Mouse (Mus musculus): Measurements from ENCODE around the gene Kcnj15. TPM values are rescaled to one million over a fixed set of nuclear protein-coding genes. Genes with fewer than 3 reads are reported as not detected.

Kcnj15 gene
- polyA plus RNA-seq, 1 experiment = not detected

DNA sequence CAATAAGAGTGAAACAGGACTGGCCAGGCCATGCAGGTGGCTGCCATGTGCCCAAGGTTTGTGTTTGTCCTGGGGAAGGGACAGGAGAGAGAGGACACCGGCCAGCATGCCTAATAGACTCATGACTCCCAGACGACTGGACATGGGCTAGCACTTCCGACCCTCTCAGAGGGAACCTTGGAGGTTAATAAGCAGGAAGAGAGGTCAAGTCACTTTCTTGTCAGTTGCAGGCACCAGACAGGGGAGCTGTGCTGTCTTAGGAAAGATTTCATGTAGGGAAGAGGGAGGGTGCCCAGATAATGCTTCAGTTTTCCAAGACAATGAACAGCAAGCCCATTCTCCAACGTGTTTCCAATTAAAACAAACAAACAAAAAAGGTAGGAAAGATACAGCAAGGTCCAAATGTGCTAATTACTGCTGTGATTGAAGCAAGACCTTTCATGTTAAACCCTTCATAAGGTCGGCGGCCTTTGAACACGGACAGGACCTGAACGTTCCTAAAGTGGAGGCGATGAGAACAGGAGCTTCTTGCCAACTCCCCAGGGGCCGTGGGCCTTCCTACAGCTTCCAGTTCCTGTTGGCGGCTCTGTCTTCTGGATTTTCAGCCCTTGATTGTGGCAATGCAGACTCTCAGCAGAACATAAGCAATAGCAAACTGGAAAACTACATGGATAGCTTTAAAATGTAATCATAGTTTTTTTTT lies 10.3 kb downstream of the Kcnj15 start:
- Histone ChIP-seq H3K9me3 (no peaks in the 10 kb centered on the region), H3K36me3 (replicated peaks; ENCODE audit: low read length) (no peaks in the 10 kb centered on the region), H3K27me3 (replicated peaks) (peaks cover 8% of the 10 kb centered on the region), H3K4me3 (replicated peaks) (no peak overlapping the region), H3K4me1 (peaks cover 19% of the 10 kb centered on the region)
- TF ChIP-seq FLI1 (IDR thresholded peaks at IDR 0.05; ENCODE audit: low read length) (no peak), GATA1 (IDR thresholded peaks at IDR 0.05; ENCODE audit: borderline replicate concordance, low read length) (no peak)

DNA sequence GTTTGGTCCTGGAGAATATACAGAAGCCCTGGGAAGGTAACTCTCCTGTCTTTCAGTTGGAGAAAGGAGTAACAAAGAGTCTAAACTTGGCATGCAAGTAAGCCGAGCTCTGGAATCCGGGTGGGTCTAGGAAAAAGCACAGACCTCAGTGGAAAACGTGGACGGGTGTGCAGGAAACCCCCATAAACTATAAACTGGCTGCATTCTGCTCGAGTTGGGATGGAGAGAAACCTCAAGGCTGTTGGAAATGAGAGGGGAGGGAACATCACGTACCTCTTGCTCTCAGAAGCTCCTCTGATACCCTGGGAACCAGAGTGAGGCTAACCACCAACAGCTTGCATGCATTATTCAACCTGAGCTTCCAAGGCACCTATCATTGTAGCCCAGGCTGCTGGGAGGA lies 12.3 kb downstream of the Kcnj15 start:
- no peak overlapping the region for H3K4me3 ChIP-seq (replicated peaks)
- no peak for TF ChIP-seq GATA1 (IDR thresholded peaks at IDR 0.05; ENCODE audit: borderline replicate concordance, low read length)
- TF ChIP-seq FLI1 (IDR thresholded peaks at IDR 0.05; ENCODE audit: low read length) = no peak

DNA sequence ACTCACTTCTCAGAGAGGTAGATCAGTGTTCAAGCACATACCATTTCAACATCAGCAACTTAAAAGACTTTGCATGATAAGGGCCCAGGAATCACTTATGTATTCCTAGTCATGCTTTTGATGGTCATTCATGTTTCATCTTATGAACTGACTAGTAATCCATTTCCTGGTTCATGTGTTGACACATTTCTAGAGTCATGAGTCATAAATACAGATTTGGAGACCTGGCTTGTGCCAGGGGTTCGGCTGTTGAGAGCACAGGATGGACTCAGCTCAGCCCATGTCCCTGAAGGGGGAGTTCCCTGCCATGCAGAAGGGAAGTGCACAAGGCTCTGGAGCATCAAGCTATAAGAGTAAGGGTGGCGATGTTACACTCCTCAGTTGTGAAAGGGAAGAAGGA lies 15.7 kb downstream of the Kcnj15 start:
- H3K27me3 ChIP-seq (replicated peaks) = peaks cover 2% of the 10 kb centered on the region
- no peaks in the 10 kb centered on the region for H3K36me3 ChIP-seq (replicated peaks; ENCODE audit: low read length)
- no peaks in the 10 kb centered on the region for H3K9me3 ChIP-seq
- no peak overlapping the region for H3K4me3 ChIP-seq (replicated peaks)
- TF ChIP-seq FLI1 (IDR thresholded peaks at IDR 0.05; ENCODE audit: low read length) (no peak), GATA1 (IDR thresholded peaks at IDR 0.05; ENCODE audit: borderline replicate concordance, low read length) (no peak)
- peaks cover 57% of the 10 kb centered on the region for H3K4me1 ChIP-seq

More for the DNA sequence above, 12.3 kb downstream of the Kcnj15 start:
- H3K4me1 ChIP-seq = peaks cover 34% of the 10 kb centered on the region
- H3K27me3 ChIP-seq (replicated peaks) = peaks cover 6% of the 10 kb centered on the region
- H3K9me3 ChIP-seq = no peaks in the 10 kb centered on the region
- H3K36me3 ChIP-seq (replicated peaks; ENCODE audit: low read length) = no peaks in the 10 kb centered on the region

DNA sequence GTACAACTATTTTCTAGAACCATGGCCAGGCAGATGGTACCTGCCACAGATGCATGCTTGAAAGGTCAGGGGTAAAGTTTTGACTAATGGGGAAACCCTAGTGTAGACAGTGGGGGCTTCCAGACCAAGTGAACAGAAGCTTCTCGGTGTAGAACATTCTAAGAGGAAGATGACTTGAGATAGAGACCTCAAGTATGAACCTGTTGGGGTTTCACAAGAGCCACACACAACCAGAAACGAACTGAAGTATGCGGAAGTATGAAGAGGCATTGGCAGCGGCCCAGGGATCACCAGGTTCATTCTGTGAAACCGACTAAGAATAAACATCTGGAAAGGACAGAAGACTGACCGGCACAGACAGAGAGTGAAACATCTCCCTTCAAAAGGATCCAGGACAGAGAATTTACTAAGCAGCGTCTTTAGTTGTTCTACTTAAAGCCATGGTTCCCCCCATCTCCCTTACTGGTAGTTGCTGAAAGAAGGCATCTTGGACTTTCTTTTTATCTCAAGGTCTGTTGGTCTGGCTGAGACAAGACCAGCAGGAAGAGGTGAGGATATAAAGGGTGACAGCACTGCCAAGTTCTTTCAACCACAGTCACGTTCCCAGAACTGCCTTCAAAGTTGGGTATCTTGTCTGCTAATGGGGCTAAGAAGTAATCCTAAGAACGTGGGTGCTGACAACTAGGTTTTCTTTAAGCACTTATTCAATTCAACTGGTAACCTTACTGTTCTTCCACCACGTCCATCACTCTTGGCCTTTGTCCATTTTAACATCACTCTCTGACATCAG lies 18.6 kb downstream of the Kcnj15 start:
- TF ChIP-seq FLI1 (IDR thresholded peaks at IDR 0.05; ENCODE audit: low read length) (no peak), GATA1 (IDR thresholded peaks at IDR 0.05; ENCODE audit: borderline replicate concordance, low read length) (no peak)
- Histone ChIP-seq H3K27me3 (replicated peaks) (no peaks in the 10 kb centered on the region), H3K4me1 (peaks cover 72% of the 10 kb centered on the region)

DNA sequence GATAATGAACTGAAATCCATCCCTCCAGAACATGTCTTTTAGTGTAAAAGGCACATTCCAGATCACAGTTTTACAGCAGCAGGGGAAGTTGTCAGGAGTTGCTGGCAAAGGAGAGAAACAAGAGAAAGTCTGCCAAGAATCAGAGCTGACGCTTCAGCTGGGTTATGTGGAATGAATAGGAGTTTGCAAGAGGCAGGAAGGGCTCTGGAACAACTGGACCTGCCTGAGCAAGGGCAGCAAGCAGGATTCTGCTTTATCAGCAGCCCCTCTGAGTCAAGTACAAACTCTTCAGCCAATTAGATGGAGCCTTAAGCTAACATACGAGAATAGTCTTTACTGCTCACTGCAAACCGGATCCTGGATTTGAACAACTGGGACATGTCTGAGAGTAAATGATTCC lies 21.7 kb downstream of the Kcnj15 start:
- TF ChIP-seq FLI1 (IDR thresholded peaks at IDR 0.05; ENCODE audit: low read length) (no peak), GATA1 (IDR thresholded peaks at IDR 0.05; ENCODE audit: borderline replicate concordance, low read length) (no peak)
- no peaks in the 10 kb centered on the region for H3K9me3 ChIP-seq
- no peak overlapping the region for H3K4me3 ChIP-seq (replicated peaks)
- no peaks in the 10 kb centered on the region for H3K36me3 ChIP-seq (replicated peaks; ENCODE audit: low read length)
- no peaks in the 10 kb centered on the region for H3K27me3 ChIP-seq (replicated peaks)
- H3K4me1 ChIP-seq = peaks cover 94% of the 10 kb centered on the region

More for the DNA sequence above, 18.6 kb downstream of the Kcnj15 start:
- no peak overlapping the region for H3K4me3 ChIP-seq (replicated peaks)
- H3K9me3 ChIP-seq = no peaks in the 10 kb centered on the region
- no peaks in the 10 kb centered on the region for H3K36me3 ChIP-seq (replicated peaks; ENCODE audit: low read length)

DNA sequence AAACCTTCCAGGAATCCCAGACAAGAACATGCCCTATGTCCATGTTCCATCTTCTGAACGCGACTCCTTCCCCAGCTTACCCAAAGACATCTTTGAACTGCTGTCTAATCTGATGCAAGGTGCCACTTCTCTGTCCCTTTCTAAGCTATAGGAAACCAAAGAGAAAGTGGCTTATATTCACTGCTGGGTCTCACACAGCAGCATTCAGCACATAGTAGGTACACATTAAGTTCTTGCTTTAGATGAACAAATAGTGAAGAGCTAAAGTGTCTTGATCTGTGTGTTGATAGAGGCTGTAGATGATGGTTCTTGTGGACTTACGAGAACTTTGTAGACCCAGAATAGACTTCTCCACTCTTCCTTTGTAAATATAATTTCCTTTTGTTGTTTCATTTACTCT lies 23.0 kb downstream of the Kcnj15 start:
- TF ChIP-seq FLI1 (IDR thresholded peaks at IDR 0.05; ENCODE audit: low read length) = no peak
- Histone ChIP-seq H3K4me1 (peaks cover 97% of the 10 kb centered on the region), H3K9me3 (no peaks in the 10 kb centered on the region), H3K4me3 (replicated peaks) (no peak overlapping the region), H3K27me3 (replicated peaks) (no peaks in the 10 kb centered on the region), H3K36me3 (replicated peaks; ENCODE audit: low read length) (no peaks in the 10 kb centered on the region)

DNA sequence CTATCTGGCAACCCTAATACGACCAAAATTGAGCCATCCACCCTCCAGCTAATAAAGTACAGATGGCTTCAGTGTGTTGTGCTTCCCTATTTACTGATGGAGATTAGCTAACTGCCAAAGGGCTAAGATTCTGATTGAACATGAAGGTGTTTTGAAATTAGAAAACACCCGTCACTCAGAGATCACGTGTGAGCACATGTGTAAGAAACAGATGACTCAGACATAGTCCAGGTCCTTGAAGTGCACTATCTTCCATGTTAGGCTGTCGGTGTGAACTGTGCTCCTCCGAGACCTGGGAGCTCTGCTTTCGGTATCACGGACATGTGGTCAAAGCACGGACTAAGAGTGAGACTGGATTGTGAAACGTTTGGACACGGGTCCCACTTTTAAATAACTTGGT lies 26.0 kb downstream of the Kcnj15 start:
- no peaks in the 10 kb centered on the region for H3K9me3 ChIP-seq

DNA sequence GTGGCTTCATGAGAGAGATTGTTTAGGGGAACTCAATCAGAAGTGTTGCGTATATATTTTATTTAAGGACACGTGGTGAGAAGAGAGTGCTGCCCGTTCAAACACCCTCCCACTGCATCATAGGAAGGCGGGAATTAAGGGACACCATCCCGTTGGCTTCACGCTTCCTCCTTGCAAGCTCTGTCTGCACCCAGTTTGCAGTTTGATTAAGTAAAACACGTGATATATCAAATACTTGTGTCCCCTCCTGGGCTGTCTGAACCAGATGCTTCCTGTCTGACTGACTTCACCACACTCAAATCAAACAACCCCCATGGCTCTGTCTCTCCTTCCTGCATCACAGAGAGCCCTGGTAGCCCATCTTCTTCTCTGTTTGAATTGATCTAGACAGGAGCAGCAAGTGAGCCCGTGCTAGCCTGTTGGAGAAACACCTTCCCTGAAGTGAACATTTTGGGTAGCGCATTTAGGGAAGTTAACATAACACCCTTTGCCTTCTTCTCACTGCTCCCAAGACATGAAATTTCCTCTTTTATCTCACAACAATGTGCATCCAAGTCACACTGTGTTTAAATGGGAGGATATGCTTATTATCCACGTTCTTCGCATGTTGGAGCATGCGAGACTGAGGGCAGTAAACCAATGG lies 26.8 kb downstream of the Kcnj15 start:
- TF ChIP-seq GATA1 (IDR thresholded peaks at IDR 0.05; ENCODE audit: borderline replicate concordance, low read length) = no peak
- TF ChIP-seq FLI1 (IDR thresholded peaks at IDR 0.05; ENCODE audit: low read length) = no peak
- H3K4me3 ChIP-seq (replicated peaks) = peak overlapping the region; percentile 64
- no peaks in the 10 kb centered on the region for H3K9me3 ChIP-seq
- H3K27me3 ChIP-seq (replicated peaks) = no peaks in the 10 kb centered on the region
- no peaks in the 10 kb centered on the region for H3K36me3 ChIP-seq (replicated peaks; ENCODE audit: low read length)
- H3K4me1 ChIP-seq = peaks cover 81% of the 10 kb centered on the region

More for the DNA sequence above, 26.0 kb downstream of the Kcnj15 start:
- Histone ChIP-seq H3K4me3 (replicated peaks) (no peak overlapping the region), H3K36me3 (replicated peaks; ENCODE audit: low read length) (no peaks in the 10 kb centered on the region), H3K27me3 (replicated peaks) (no peaks in the 10 kb centered on the region), H3K4me1 (peaks cover 84% of the 10 kb centered on the region)
- TF ChIP-seq FLI1 (IDR thresholded peaks at IDR 0.05; ENCODE audit: low read length) (no peak), GATA1 (IDR thresholded peaks at IDR 0.05; ENCODE audit: borderline replicate concordance, low read length) (no peak)

DNA sequence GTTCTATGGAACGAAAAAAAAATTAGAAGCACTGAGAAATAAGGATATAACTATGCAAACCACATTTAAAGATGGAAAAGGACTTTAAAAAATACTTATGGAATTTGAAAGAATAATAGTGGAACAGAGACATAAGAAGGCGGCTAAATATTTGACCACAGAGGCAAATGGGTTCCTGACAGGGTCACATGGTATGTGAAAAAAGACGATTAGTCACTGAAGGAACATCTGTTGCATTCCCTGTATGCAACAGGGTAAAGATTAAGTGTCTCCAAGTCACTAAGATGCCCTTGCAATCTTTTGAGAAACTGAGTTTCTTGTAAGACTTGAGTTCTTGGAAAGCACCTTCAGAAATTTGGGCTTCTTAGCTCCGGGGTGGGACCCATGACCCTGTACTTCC lies 27.7 kb downstream of the Kcnj15 start:
- peaks cover 84% of the 10 kb centered on the region for H3K4me1 ChIP-seq
- TF ChIP-seq FLI1 (IDR thresholded peaks at IDR 0.05; ENCODE audit: low read length) = no peak
- no peak for TF ChIP-seq GATA1 (IDR thresholded peaks at IDR 0.05; ENCODE audit: borderline replicate concordance, low read length)
- no peaks in the 10 kb centered on the region for H3K9me3 ChIP-seq
- H3K36me3 ChIP-seq (replicated peaks; ENCODE audit: low read length) = no peaks in the 10 kb centered on the region
- H3K4me3 ChIP-seq (replicated peaks) = no peak overlapping the region
- H3K27me3 ChIP-seq (replicated peaks) = no peaks in the 10 kb centered on the region

DNA sequence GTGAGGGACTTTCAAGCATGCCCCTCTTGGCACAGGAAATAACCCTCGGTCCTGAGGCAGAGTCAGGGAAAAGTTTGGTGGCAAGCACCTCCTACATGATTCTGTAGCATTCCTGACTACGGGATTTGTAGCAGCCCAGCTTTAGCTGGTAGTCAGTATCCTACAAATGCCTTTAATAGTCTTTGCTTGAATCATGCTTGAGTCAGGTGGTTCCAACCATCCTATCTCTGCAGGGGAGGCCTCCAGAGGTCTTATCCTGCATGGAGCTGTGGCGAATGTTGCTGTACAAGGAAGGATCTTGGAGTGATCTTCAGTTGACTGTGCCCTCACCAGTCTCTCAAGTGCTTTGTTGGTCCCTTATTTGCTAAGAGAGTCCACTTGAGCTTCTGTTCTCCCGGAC lies 28.4 kb downstream of the Kcnj15 start:
- H3K9me3 ChIP-seq = no peaks in the 10 kb centered on the region
- peaks cover 83% of the 10 kb centered on the region for H3K4me1 ChIP-seq
- TF ChIP-seq FLI1 (IDR thresholded peaks at IDR 0.05; ENCODE audit: low read length) (no peak), GATA1 (IDR thresholded peaks at IDR 0.05; ENCODE audit: borderline replicate concordance, low read length) (no peak)
- no peak overlapping the region for H3K4me3 ChIP-seq (replicated peaks)
- no peaks in the 10 kb centered on the region for H3K27me3 ChIP-seq (replicated peaks)
- no peaks in the 10 kb centered on the region for H3K36me3 ChIP-seq (replicated peaks; ENCODE audit: low read length)
